Mouse (Mus musculus): Measurements from ENCODE around the gene Iqsec2.

GRCm38 (mm10) chrX:152205486-152205885 lies 61.4 kb downstream of the Iqsec2 start:
- TF ChIP-seq CTCF (IDR thresholded peaks at IDR 0.05; ENCODE audit: insufficient read depth, low read length) (no peak), POLR2A (IDR thresholded peaks at IDR 0.05; ENCODE audit: borderline replicate concordance, extremely low read depth, low read depth, low read length) (no peak)

Data from lung, adult 2 months (tissue).